Mouse (Mus musculus): Measurements from ENCODE around the gene Spns2.

DNA sequence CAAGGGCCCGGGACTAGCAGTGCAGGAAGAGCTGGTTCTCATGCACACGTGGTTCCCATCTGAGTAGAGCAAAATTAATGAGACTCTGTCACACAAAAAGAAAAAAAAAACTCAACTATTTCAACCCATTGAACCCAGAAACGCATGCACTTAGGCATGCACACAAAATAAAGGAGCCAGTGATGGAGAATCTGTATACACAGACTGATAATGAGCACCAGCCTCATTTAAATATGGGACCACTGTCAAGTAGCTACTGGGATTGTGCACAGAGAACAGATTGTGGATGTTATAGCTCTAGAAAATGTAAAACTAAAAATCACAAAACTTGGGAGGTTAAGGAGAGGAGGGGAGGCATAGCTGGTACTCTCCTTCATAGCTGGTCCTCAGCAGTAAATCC is 25.3 kb upstream of the Spns2 start:
- TF ChIP-seq POLR2A (IDR thresholded peaks at IDR 0.05; ENCODE audit: borderline replicate concordance, extremely low read depth, insufficient read depth, insufficient read length, poor library complexity, severe bottlenecking), result no peak
- TF ChIP-seq CTCF (IDR thresholded peaks at IDR 0.05; ENCODE audit: borderline replicate concordance, extremely low read depth, insufficient read depth, insufficient read length), result no peak
